Comparison of ENCODE assay signal across 7 mouse cellular contexts in the genomic region with DNA sequence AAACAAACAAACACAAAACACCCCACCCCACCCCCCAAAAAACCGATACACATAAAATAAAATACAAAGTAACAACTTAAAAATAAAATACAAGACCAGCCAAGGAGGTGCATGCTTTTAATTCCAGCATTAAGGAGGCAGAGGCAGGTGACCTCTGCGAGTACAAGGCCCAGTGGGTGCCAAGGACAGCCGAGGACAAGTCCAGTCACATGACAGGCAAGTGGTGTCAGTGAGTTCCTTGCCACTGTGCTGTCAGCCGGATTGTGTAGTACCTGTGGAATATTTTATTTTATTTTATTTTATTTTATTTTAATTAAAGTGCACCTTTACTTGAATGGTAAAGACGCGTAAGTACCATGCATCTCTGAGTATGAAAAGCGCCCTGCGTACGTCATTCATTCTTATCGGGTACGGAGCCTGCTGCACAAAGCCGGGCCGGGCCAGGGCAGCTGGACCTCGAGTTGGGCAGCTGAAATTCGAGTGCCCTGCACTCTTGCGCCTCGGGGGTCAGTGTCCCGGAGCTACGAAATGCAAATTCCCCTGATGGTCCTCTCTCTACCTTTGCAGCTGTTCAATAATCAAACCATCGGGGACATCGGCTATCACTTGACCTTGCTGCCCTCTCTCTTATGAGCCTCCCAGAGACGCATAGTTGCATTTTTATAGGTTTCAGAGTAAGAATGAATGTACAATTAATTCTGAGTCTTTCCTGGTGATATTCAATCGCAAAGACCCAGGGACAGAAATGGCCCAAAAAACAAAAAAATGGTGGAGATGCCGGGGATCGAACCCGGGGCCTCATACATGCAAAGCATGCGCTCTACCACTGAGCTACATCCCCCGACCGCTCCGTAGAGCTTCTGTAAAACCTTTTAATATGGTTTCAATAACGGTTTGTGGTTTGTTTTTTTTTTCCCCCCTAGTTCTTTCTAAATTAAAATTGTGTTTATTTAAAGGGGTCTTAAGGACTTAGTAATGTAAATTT. TPM values are rescaled to one million over a fixed set of nuclear protein-coding genes. Genes with fewer than 3 reads are reported as not detected.
DNase-seq lines count a peak whose midpoint lies in the region; ATAC-seq and TF ChIP-seq lines count a peak whose summit lies in the region.

No protein-coding gene starts in this region.

- H3K4me3 ChIP-seq in MEL (ENCODE audit: control insufficient read depth in 1 of 2, insufficient read depth in 1 of 2, low read depth in 2 of 2, low read length in 2 of 2), result peak overlapping the region; percentile 54 to 77
- peak overlapping the region; percentile 43 for H3K4me3 ChIP-seq in forebrain, embryonic 16.5 days (replicated peaks; ENCODE audit: low read length)
- H3K4me3 ChIP-seq in hindbrain, embryonic 16.5 days (ENCODE audit: low read length), result peak overlapping the region; percentile 41
- peak overlapping the region; percentile 61 for H3K4me3 ChIP-seq in midbrain, embryonic 10.5 days

- no peak for TF ChIP-seq CTCF in MEL (IDR thresholded peaks at IDR 0.05 in 2 of 3, conservative IDR thresholded peaks at IDR 0.05 in 1 of 3; ENCODE audit: control insufficient read depth in 1 of 3, insufficient read depth in 1 of 3, low read depth in 2 of 3, low read length in 3 of 3, poor library complexity in 1 of 3, severe bottlenecking in 1 of 3)
- no peak for TF ChIP-seq CTCF in brain, embryonic 14.5 days (IDR thresholded peaks at IDR 0.05; ENCODE audit: borderline replicate concordance, extremely low read depth, insufficient read depth, insufficient read length)

- peaks cover 0 to 4% of the 10 kb centered on the region in 2 experiments; a peak in 1 of 4 replicates for H3K4me1 ChIP-seq in MEL (ENCODE audit: control insufficient read depth in 1 of 2, insufficient read depth in 2 of 2, low read length in 2 of 2)
- H3K4me1 ChIP-seq in forebrain, embryonic 16.5 days (replicated peaks; ENCODE audit: control insufficient read depth, insufficient read depth, low read length), result peaks cover 10% of the 10 kb centered on the region
- peaks cover 11% of the 10 kb centered on the region for H3K4me1 ChIP-seq in hindbrain, embryonic 16.5 days (ENCODE audit: control insufficient read depth, insufficient read depth, low read depth, low read length)
- H3K4me1 ChIP-seq in midbrain, embryonic 10.5 days, result peaks cover 49% of the 10 kb centered on the region

- H3K9me3 ChIP-seq in MEL (replicated peaks; ENCODE audit: insufficient read depth, low read length), result no peaks in the 10 kb centered on the region
- no peaks in the 10 kb centered on the region for H3K9me3 ChIP-seq in forebrain, embryonic 16.5 days (ENCODE audit: control insufficient read depth, low read length)
- no peaks in the 10 kb centered on the region for H3K9me3 ChIP-seq in hindbrain, embryonic 16.5 days (ENCODE audit: control insufficient read depth, low read length)
- H3K9me3 ChIP-seq in midbrain, embryonic 10.5 days (replicated peaks), result no peaks in the 10 kb centered on the region

- no peaks in the 10 kb centered on the region for H3K27me3 ChIP-seq in MEL (ENCODE audit: control insufficient read depth in 1 of 2, insufficient read depth in 2 of 2, low read length in 2 of 2)
- no peaks in the 10 kb centered on the region for H3K27me3 ChIP-seq in forebrain, embryonic 16.5 days (replicated peaks; ENCODE audit: control insufficient read depth, insufficient read depth, low read length)
- H3K27me3 ChIP-seq in hindbrain, embryonic 16.5 days (replicated peaks; ENCODE audit: control insufficient read depth, insufficient read depth, low read length), result no peaks in the 10 kb centered on the region
- H3K27me3 ChIP-seq in midbrain, embryonic 10.5 days (ENCODE audit: low read depth, poor library complexity, severe bottlenecking), result peaks cover 12% of the 10 kb centered on the region; the same call in 1 of the 2 replicates

- TF ChIP-seq POLR2A in MEL (IDR thresholded peaks at IDR 0.05; ENCODE audit: control insufficient read depth in 1 of 2, insufficient read depth in 1 of 2, low read depth in 1 of 2, low read length in 2 of 2, poor library complexity in 1 of 2), result no peak
- TF ChIP-seq POLR2A in brain, embryonic 14.5 days (IDR thresholded peaks at IDR 0.05; ENCODE audit: borderline replicate concordance, extremely low read depth, insufficient read depth, insufficient read length, poor library complexity, severe bottlenecking), result no peak

- peak; percentile 78 for DNase-seq in MEL (ENCODE audit: low read depth, low spot score)
- DNase-seq in brain, embryonic 14.5 days (ENCODE audit: low read depth), result peak; percentile 81
- peak; percentile 63 to 83 for DNase-seq in left cerebral cortex, postnatal 14 days (ENCODE audit: low spot score in 2 of 2)
- DNase-seq in midbrain, embryonic 10.5 days (ENCODE audit: low spot score), result peak; percentile 77
- DNase-seq in spleen, adult 12 weeks (ENCODE audit: low spot score), result peak; percentile 69

- no peak overlapping the region for H3K27ac ChIP-seq in MEL (ENCODE audit: control insufficient read depth, low read depth, low read length)
- 0 out of 2 replicates have a peak overlapping the region, but pooled peaks have one; percentile 24 for H3K27ac ChIP-seq in forebrain, embryonic 16.5 days (ENCODE audit: low read length)
- H3K27ac ChIP-seq in hindbrain, embryonic 16.5 days (ENCODE audit: low read depth, low read length), result peak overlapping the region; percentile 57
- peak overlapping the region; percentile 66 for H3K27ac ChIP-seq in midbrain, embryonic 10.5 days (replicated peaks)

- 12% methylated on average over 31 of the region's 31 CpGs for WGBS in forebrain, embryonic 16.5 days
- WGBS in hindbrain, embryonic 16.5 days, result 10% methylated on average over 31 of the region's 31 CpGs
- WGBS in midbrain, embryonic 10.5 days, result 10% methylated on average over 31 of the region's 31 CpGs

- no peak for TF ChIP-seq EP300 in MEL (IDR thresholded peaks at IDR 0.05; ENCODE audit: low read depth in 1 of 2, low read length in 2 of 2)

- H3K36me3 ChIP-seq in MEL (ENCODE audit: control insufficient read depth in 1 of 2, insufficient read depth in 2 of 2, low read length in 2 of 2), result no peaks in the 10 kb centered on the region
- H3K36me3 ChIP-seq in forebrain, embryonic 16.5 days (ENCODE audit: control insufficient read depth, insufficient read depth), result no peaks in the 10 kb centered on the region
- H3K36me3 ChIP-seq in hindbrain, embryonic 16.5 days (ENCODE audit: control insufficient read depth, insufficient read depth, low read length), result no peaks in the 10 kb centered on the region
- H3K36me3 ChIP-seq in midbrain, embryonic 10.5 days, result no peaks in the 10 kb centered on the region

- no peaks in the 10 kb centered on the region; the same call in 1 of the 2 replicates for H3K79me2 ChIP-seq in MEL (ENCODE audit: control insufficient read depth, insufficient read depth, low read length, poor library complexity)

- ATAC-seq in forebrain, embryonic 16.5 days, result peak; percentile 41; the same call in 1 of the 2 replicates
- ATAC-seq in hindbrain, embryonic 16.5 days, result no peak; the same call in 1 of the 2 replicates

- peak overlapping the region; percentile 74 for H3K9ac ChIP-seq in MEL (ENCODE audit: control insufficient read depth, low read depth, low read length, poor library complexity, severe bottlenecking)
- H3K9ac ChIP-seq in forebrain, embryonic 16.5 days (replicated peaks; ENCODE audit: low read depth, low read length), result peak overlapping the region; percentile 51
- H3K9ac ChIP-seq in hindbrain, embryonic 16.5 days (ENCODE audit: low read depth, low read length), result peak overlapping the region; percentile 50

- no peak for TF ChIP-seq RAD21 in MEL (IDR thresholded peaks at IDR 0.05; ENCODE audit: low read depth, low read length)

- intact Hi-C loops in left cerebral cortex, postnatal 14 days (cut with DNase I), result no loop called here

- H3K4me2 ChIP-seq in forebrain, embryonic 16.5 days (ENCODE audit: low read length), result peak overlapping the region; percentile 51
- peak overlapping the region; percentile 57 for H3K4me2 ChIP-seq in hindbrain, embryonic 16.5 days (ENCODE audit: low read length)

RNA-seq across cellular contexts. Expression of gene Ubc, which starts 13.8 kb away (rescaled TPM):
- total RNA-seq in MEL (2012; rRNA removed), result 511 and 526 TPM in 2 replicates
- polyA plus RNA-seq in MEL (2012; ENCODE audit: insufficient read depth in 1 of 2, insufficient read length in 2 of 2, low read depth in 1 of 2, low replicate concordance in 2 of 2, missing spikeins in 1 of 2), result 1,000 to 10,000 TPM in 1 of 2 experiments, 100 to 1,000 TPM in 1; 113 to 1,075 TPM
- 784 and 896 TPM in 2 replicates for polyA plus RNA-seq in brain, embryonic 14.5 days (2012; rRNA removed)
- 1,295 and 1,372 TPM in 2 replicates for polyA plus RNA-seq in forebrain, embryonic 16.5 days (2015; fragmentation: Nextera tagmentation; extraction: Ambion mirVana)
- 1,508 and 1,522 TPM in 2 replicates for polyA plus RNA-seq in hindbrain, embryonic 16.5 days (2015; fragmentation: Nextera tagmentation; extraction: Ambion mirVana)
- 100 to 1,000 TPM; 752 to 821 TPM for total RNA-seq in left cerebral cortex, postnatal 14 days (2021)
- polyA plus RNA-seq in midbrain, embryonic 10.5 days (2016; fragmentation: Nextera tagmentation; extraction: Ambion mirVana), result 957 and 1,129 TPM in 2 replicates

RNA-seq across cellular contexts. Expression of gene Gm10382, which starts 14.7 kb away (rescaled TPM):
- total RNA-seq in MEL (2012; rRNA removed), result 0.65 TPM in 2 replicates
- polyA plus RNA-seq in MEL (2012; ENCODE audit: insufficient read depth in 1 of 2, insufficient read length in 2 of 2, low read depth in 1 of 2, low replicate concordance in 2 of 2, missing spikeins in 1 of 2), result under 1 TPM in 1 of 2 experiments, not detected in 1; 0.96 TPM
- polyA plus RNA-seq in brain, embryonic 14.5 days (2012; rRNA removed), result 0.34 and 0.58 TPM in 2 replicates
- 0.39 and 0.46 TPM in 2 replicates for polyA plus RNA-seq in forebrain, embryonic 16.5 days (2015; fragmentation: Nextera tagmentation; extraction: Ambion mirVana)
- polyA plus RNA-seq in hindbrain, embryonic 16.5 days (2015; fragmentation: Nextera tagmentation; extraction: Ambion mirVana), result 0.45 and 0.55 TPM in 2 replicates
- total RNA-seq in left cerebral cortex, postnatal 14 days (2021), result under 1 TPM in 1 of 2 experiments, not detected in 1; 0.37 TPM
- 0.56 and 0.57 TPM in 2 replicates for polyA plus RNA-seq in midbrain, embryonic 10.5 days (2016; fragmentation: Nextera tagmentation; extraction: Ambion mirVana)

RNA-seq across cellular contexts. Expression of gene Dhx37, which starts 30.1 kb away (rescaled TPM):
- total RNA-seq in MEL (2012; rRNA removed), result 26.0 and 27.4 TPM in 2 replicates
- 100 to 1,000 TPM in 1 of 2 experiments, 10 to 100 TPM in 1; 55.3 to 549 TPM for polyA plus RNA-seq in MEL (2012; ENCODE audit: insufficient read depth in 1 of 2, insufficient read length in 2 of 2, low read depth in 1 of 2, low replicate concordance in 2 of 2, missing spikeins in 1 of 2)
- 27.6 and 31.5 TPM in 2 replicates for polyA plus RNA-seq in brain, embryonic 14.5 days (2012; rRNA removed)
- polyA plus RNA-seq in forebrain, embryonic 16.5 days (2015; fragmentation: Nextera tagmentation; extraction: Ambion mirVana), result 10.5 and 13.5 TPM in 2 replicates
- polyA plus RNA-seq in hindbrain, embryonic 16.5 days (2015; fragmentation: Nextera tagmentation; extraction: Ambion mirVana), result 10.2 and 12.0 TPM in 2 replicates
- 10 to 100 TPM; 10.1 to 10.9 TPM for total RNA-seq in left cerebral cortex, postnatal 14 days (2021)
- 17.4 and 21.2 TPM in 2 replicates for polyA plus RNA-seq in midbrain, embryonic 10.5 days (2016; fragmentation: Nextera tagmentation; extraction: Ambion mirVana)

RNA-seq across cellular contexts. Expression of gene Bri3bp, which starts 37.6 kb away (rescaled TPM):
- total RNA-seq in MEL (2012; rRNA removed), result 87.6 and 88.6 TPM in 2 replicates
- polyA plus RNA-seq in MEL (2012; ENCODE audit: insufficient read depth in 1 of 2, insufficient read length in 2 of 2, low read depth in 1 of 2, low replicate concordance in 2 of 2, missing spikeins in 1 of 2), result 100 to 1,000 TPM in 1 of 2 experiments, 10 to 100 TPM in 1; 73.7 to 264 TPM
- 13.0 and 23.5 TPM in 2 replicates for polyA plus RNA-seq in brain, embryonic 14.5 days (2012; rRNA removed)
- 37.8 and 38.3 TPM in 2 replicates for polyA plus RNA-seq in forebrain, embryonic 16.5 days (2015; fragmentation: Nextera tagmentation; extraction: Ambion mirVana)
- 40.2 and 42.5 TPM in 2 replicates for polyA plus RNA-seq in hindbrain, embryonic 16.5 days (2015; fragmentation: Nextera tagmentation; extraction: Ambion mirVana)
- total RNA-seq in left cerebral cortex, postnatal 14 days (2021), result 10 to 100 TPM; 81.0 to 85.6 TPM
- 49.2 and 54.7 TPM in 2 replicates for polyA plus RNA-seq in midbrain, embryonic 10.5 days (2016; fragmentation: Nextera tagmentation; extraction: Ambion mirVana)
